8 mouse cellular contexts compared by ENCODE assay signal in genomic region chr11:102267480-102267879, GRCm38 (mm10). TPM values are rescaled to one million over a fixed set of nuclear protein-coding genes. Genes with fewer than 3 reads are reported as not detected.
A peak's percentile ranks its signal among the peaks of the same experiment; 100 is the strongest.
DNase-seq lines count a peak whose midpoint lies in the region; ATAC-seq and TF ChIP-seq lines count a peak whose summit lies in the region.

No protein-coding gene starts in this region.

- 5% methylated on average over 11 of the region's 11 CpGs for WGBS in embryonic facial prominence, embryonic 14.5 days
- 6% methylated on average over 11 of the region's 11 CpGs for WGBS in heart, embryonic 10.5 days
- WGBS in liver, adult 2 months, result 5% methylated on average over 11 of the region's 11 CpGs

- TF ChIP-seq CTCF in liver, adult 2 months (IDR thresholded peaks at IDR 0.05; ENCODE audit: low read depth, low read length), result peak; percentile 82

- no peak overlapping the region for H3K9ac ChIP-seq in embryonic facial prominence, embryonic 14.5 days (ENCODE audit: low read depth, low read length)
- no peak overlapping the region for H3K9ac ChIP-seq in liver, adult 2 months (ENCODE audit: low read depth, low read length)

- H3K36me3 ChIP-seq in embryonic facial prominence, embryonic 14.5 days (ENCODE audit: control insufficient read depth, insufficient read depth, low read length), result peaks cover 7% of the 10 kb centered on the region; the same call in 1 of the 2 replicates
- peaks cover 25% of the 10 kb centered on the region for H3K36me3 ChIP-seq in heart, embryonic 10.5 days
- no peaks in the 10 kb centered on the region for H3K36me3 ChIP-seq in liver, adult 2 months (ENCODE audit: control insufficient read depth, insufficient read depth, low read length)

- H3K4me1 ChIP-seq in embryonic facial prominence, embryonic 14.5 days (ENCODE audit: control insufficient read depth, insufficient read depth, low read length), result no peaks in the 10 kb centered on the region
- peaks cover 30% of the 10 kb centered on the region for H3K4me1 ChIP-seq in heart, embryonic 10.5 days
- H3K4me1 ChIP-seq in liver, adult 2 months (ENCODE audit: control insufficient read depth, insufficient read depth, low read length), result peaks cover 7% of the 10 kb centered on the region

- ATAC-seq in embryonic facial prominence, embryonic 14.5 days (ENCODE audit: low read depth), result peak; percentile 79

- no peaks in the 10 kb centered on the region for H3K9me3 ChIP-seq in embryonic facial prominence, embryonic 14.5 days (ENCODE audit: control insufficient read depth, low read length)
- no peaks in the 10 kb centered on the region for H3K9me3 ChIP-seq in heart, embryonic 10.5 days

- no peaks in the 10 kb centered on the region for H3K79me2 ChIP-seq in liver, adult 2 months (ENCODE audit: control insufficient read depth, insufficient read depth, low read length)

- peak; percentile 45 to 51 for DNase-seq in B cell, adult 2 months
- peak; percentile 89 for DNase-seq in adrenal gland, postnatal 14 days
- DNase-seq in embryonic facial prominence, embryonic 14.5 days (ENCODE audit: low spot score), result peak; percentile 90
- DNase-seq in heart, embryonic 10.5 days (ENCODE audit: low spot score), result no peak
- peak; percentile 77 for DNase-seq in kidney, adult 9 months
- DNase-seq in liver, adult 2 months (ENCODE audit: extremely low read depth, low read depth, low spot score), result peak; percentile 69
- peak; percentile 70 for DNase-seq in naive thymus-derived CD4-positive, alpha-beta T cell, adult 2 months (ENCODE audit: low read depth)
- DNase-seq in testis, postnatal 10 days (ENCODE audit: low spot score), result peak; percentile 81

- TF ChIP-seq POLR2A in liver, adult 2 months (IDR thresholded peaks at IDR 0.05; ENCODE audit: extremely low read depth, insufficient read depth, low read length), result no peak

- no peaks in the 10 kb centered on the region for H3K27me3 ChIP-seq in embryonic facial prominence, embryonic 14.5 days (replicated peaks; ENCODE audit: control insufficient read depth, insufficient read depth, low read length)
- H3K27me3 ChIP-seq in heart, embryonic 10.5 days (ENCODE audit: insufficient read depth, poor library complexity, severe bottlenecking), result 0 out of 2 replicates have a peak, but pooled peaks cover 11% of the 10 kb centered on the region
- H3K27me3 ChIP-seq in liver, adult 2 months (ENCODE audit: control insufficient read depth, insufficient read depth, low read length), result no peaks in the 10 kb centered on the region

- no peak overlapping the region for H3K4me2 ChIP-seq in embryonic facial prominence, embryonic 14.5 days (ENCODE audit: low read depth, low read length)

- no peak overlapping the region for H3K27ac ChIP-seq in embryonic facial prominence, embryonic 14.5 days (replicated peaks; ENCODE audit: low read depth, low read length)
- H3K27ac ChIP-seq in heart, embryonic 10.5 days, result peak overlapping the region; percentile 57
- H3K27ac ChIP-seq in liver, adult 2 months (replicated peaks; ENCODE audit: insufficient read depth, low read depth, low read length), result no peak overlapping the region

- H3K4me3 ChIP-seq in embryonic facial prominence, embryonic 14.5 days (ENCODE audit: low read depth, low read length), result no peak overlapping the region
- H3K4me3 ChIP-seq in heart, embryonic 10.5 days, result peak overlapping the region; percentile 6; the same call in 1 of the 2 replicates
- no peak overlapping the region for H3K4me3 ChIP-seq in liver, adult 2 months (ENCODE audit: insufficient read depth, low read depth, low read length)

RNA-seq across cellular contexts. Expression of gene Asb16, which starts 1.1 kb away (rescaled TPM):
- 0.11 and 0.19 TPM in 2 replicates for total RNA-seq in adrenal gland, postnatal 14 days (2021)
- 0.25 and 0.33 TPM in 2 replicates for polyA plus RNA-seq in embryonic facial prominence, embryonic 14.5 days (2014; fragmentation: Nextera tagmentation; extraction: Ambion mirVana)
- 0.06 and 0.08 TPM in 2 replicates for polyA plus RNA-seq in heart, embryonic 10.5 days (2016; fragmentation: Nextera tagmentation; extraction: Ambion mirVana)
- 0.09 TPM in 1 of 2 replicates, not detected in the other for total RNA-seq in liver, adult 2 months (2014; rRNA removed)
- 0.16 and 0.20 TPM in 2 replicates for polyA plus RNA-seq in liver, adult 2 months (2012; rRNA removed)

RNA-seq across cellular contexts. Expression of gene Tmub2, which starts 17.3 kb away (rescaled TPM):
- total RNA-seq in adrenal gland, postnatal 14 days (2021), result 40.1 and 40.4 TPM in 2 replicates
- polyA plus RNA-seq in embryonic facial prominence, embryonic 14.5 days (2014; fragmentation: Nextera tagmentation; extraction: Ambion mirVana), result 49.8 and 55.9 TPM in 2 replicates
- polyA plus RNA-seq in heart, embryonic 10.5 days (2016; fragmentation: Nextera tagmentation; extraction: Ambion mirVana), result 40.1 and 41.8 TPM in 2 replicates
- total RNA-seq in liver, adult 2 months (2014; rRNA removed), result 18.1 and 19.0 TPM in 2 replicates
- 33.5 and 34.2 TPM in 2 replicates for polyA plus RNA-seq in liver, adult 2 months (2012; rRNA removed)

RNA-seq across cellular contexts. Expression of gene BC030867, which starts 18.8 kb away (rescaled TPM):
- total RNA-seq in adrenal gland, postnatal 14 days (2021), result 1.7 and 2.3 TPM in 2 replicates
- 11.7 and 12.6 TPM in 2 replicates for polyA plus RNA-seq in embryonic facial prominence, embryonic 14.5 days (2014; fragmentation: Nextera tagmentation; extraction: Ambion mirVana)
- 16.5 and 19.4 TPM in 2 replicates for polyA plus RNA-seq in heart, embryonic 10.5 days (2016; fragmentation: Nextera tagmentation; extraction: Ambion mirVana)
- 0.27 TPM in 1 of 2 replicates, not detected in the other for total RNA-seq in liver, adult 2 months (2014; rRNA removed)
- polyA plus RNA-seq in liver, adult 2 months (2012; rRNA removed), result 0.20 and 0.38 TPM in 2 replicates

RNA-seq across cellular contexts. Expression of gene Atxn7l3, which starts 29.0 kb away (rescaled TPM):
- total RNA-seq in adrenal gland, postnatal 14 days (2021), result 47.9 and 53.4 TPM in 2 replicates
- 19.5 and 20.8 TPM in 2 replicates for polyA plus RNA-seq in embryonic facial prominence, embryonic 14.5 days (2014; fragmentation: Nextera tagmentation; extraction: Ambion mirVana)
- polyA plus RNA-seq in heart, embryonic 10.5 days (2016; fragmentation: Nextera tagmentation; extraction: Ambion mirVana), result 9.1 and 14.3 TPM in 2 replicates
- 7.1 and 8.5 TPM in 2 replicates for total RNA-seq in liver, adult 2 months (2014; rRNA removed)
- polyA plus RNA-seq in liver, adult 2 months (2012; rRNA removed), result 16.8 and 20.6 TPM in 2 replicates

RNA-seq across cellular contexts. Expression of gene Hdac5, which starts 37.5 kb away (rescaled TPM):
- total RNA-seq in adrenal gland, postnatal 14 days (2021), result 81.1 and 83.7 TPM in 2 replicates
- polyA plus RNA-seq in embryonic facial prominence, embryonic 14.5 days (2014; fragmentation: Nextera tagmentation; extraction: Ambion mirVana), result 44.0 and 47.2 TPM in 2 replicates
- 84.9 and 103 TPM in 2 replicates for polyA plus RNA-seq in heart, embryonic 10.5 days (2016; fragmentation: Nextera tagmentation; extraction: Ambion mirVana)
- 15.9 and 25.0 TPM in 2 replicates for total RNA-seq in liver, adult 2 months (2014; rRNA removed)
- 38.2 and 60.5 TPM in 2 replicates for polyA plus RNA-seq in liver, adult 2 months (2012; rRNA removed)
